ENCODE assay signal across 16 mouse cellular contexts in the genomic region with DNA sequence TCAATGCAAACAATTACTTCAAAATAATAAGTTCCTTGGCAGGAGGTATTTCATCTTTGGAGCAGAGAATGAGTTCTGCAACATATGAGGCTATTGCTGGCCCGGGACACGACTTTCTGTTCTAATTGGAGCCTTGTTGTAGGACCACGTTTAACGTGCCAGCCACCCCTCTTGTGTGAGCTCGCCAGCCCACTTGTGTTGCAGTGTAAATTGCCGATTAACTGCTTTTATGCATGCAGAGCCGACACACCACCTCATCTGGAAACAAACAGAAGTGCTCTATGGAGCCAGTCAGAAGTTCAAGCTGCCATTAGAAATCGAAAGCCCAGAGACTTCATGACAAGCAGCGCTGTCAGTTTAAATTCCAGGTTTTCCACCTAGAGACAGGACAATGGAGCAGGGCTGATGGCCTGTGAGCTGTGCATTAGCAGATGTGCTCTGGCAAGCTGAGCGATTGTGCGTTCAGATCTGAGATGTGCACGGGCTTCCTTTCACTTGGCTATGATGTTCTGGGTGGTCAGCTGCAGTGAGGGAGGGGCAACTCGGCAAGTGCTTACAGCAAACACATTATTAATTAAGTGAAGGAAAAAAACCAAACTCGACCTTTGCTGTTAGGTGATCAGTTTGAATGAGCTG.
DNase-seq lines count a peak whose midpoint lies in the region; ATAC-seq and TF ChIP-seq lines count a peak whose summit lies in the region.
"Had no signal": no experiment of that assay in that cellular context is flagged by ENCODE, and none has a peak within 500 bp of the region (broad histone marks: within the 10 kb centered on the region; RNA-seq: fewer than 3 reads in every experiment).

No protein-coding gene starts in this region.

- TF ChIP-seq CTCF in small intestine, adult 2 months (IDR thresholded peaks at IDR 0.05; ENCODE audit: extremely low read depth, insufficient read length, insufficient replicate concordance, low read depth, low read length): no peak

- H3K36me3 ChIP-seq in intestine, embryonic 14.5 days (ENCODE audit: control insufficient read depth, insufficient read depth, low read length): no peaks in the 10 kb centered on the region
- H3K36me3 ChIP-seq in intestine, embryonic 15.5 days: no peaks in the 10 kb centered on the region
- no peaks in the 10 kb centered on the region for H3K36me3 ChIP-seq in midbrain, embryonic 13.5 days
- H3K36me3 ChIP-seq in midbrain, embryonic 16.5 days (ENCODE audit: control insufficient read depth, insufficient read depth, low read length): no peaks in the 10 kb centered on the region
- H3K36me3 ChIP-seq in hindbrain, embryonic 13.5 days: no peaks in the 10 kb centered on the region
- no peaks in the 10 kb centered on the region for H3K36me3 ChIP-seq in small intestine, adult 2 months (ENCODE audit: control insufficient read depth, insufficient read depth, low read length)
- H3K36me3 ChIP-seq: G1E; liver, embryonic 13.5 days had no signal

- TF ChIP-seq POLR2A in small intestine, adult 2 months (IDR thresholded peaks at IDR 0.05; ENCODE audit: low read depth, low read length): no peak

- H3K4me2 ChIP-seq in intestine, embryonic 14.5 days (ENCODE audit: low read length): no peak overlapping the region
- no peak overlapping the region for H3K4me2 ChIP-seq in intestine, embryonic 15.5 days (replicated peaks)
- no peak overlapping the region; the same call in 1 of the 2 replicates for H3K4me2 ChIP-seq in midbrain, embryonic 13.5 days (replicated peaks)
- no peak overlapping the region for H3K4me2 ChIP-seq in midbrain, embryonic 16.5 days (ENCODE audit: low read length)
- 0 out of 2 replicates have a peak overlapping the region, but pooled peaks have one; percentile 6 for H3K4me2 ChIP-seq in hindbrain, embryonic 13.5 days
- H3K4me2 ChIP-seq: heart, embryonic 11.5 days; liver, embryonic 13.5 days had no signal

- H3K4me3 ChIP-seq in intestine, embryonic 14.5 days (ENCODE audit: low read depth, low read length): no peak overlapping the region
- H3K4me3 ChIP-seq in intestine, embryonic 15.5 days (replicated peaks): no peak overlapping the region
- no peak overlapping the region for H3K4me3 ChIP-seq in midbrain, embryonic 13.5 days (replicated peaks)
- no peak overlapping the region for H3K4me3 ChIP-seq in midbrain, embryonic 16.5 days (ENCODE audit: low read depth, low read length)
- no peak overlapping the region for H3K4me3 ChIP-seq in hindbrain, embryonic 13.5 days
- H3K4me3 ChIP-seq in small intestine, adult 2 months (ENCODE audit: low read depth, low read length): peak overlapping the region; percentile 15; the same call in 1 of the 2 replicates
- H3K4me3 ChIP-seq: liver, embryonic 13.5 days had no signal

- no peak for DNase-seq in intestine, embryonic 14.5 days (ENCODE audit: low spot score)
- DNase-seq in thymus, postnatal 36 days: no peak
- no peak for DNase-seq in left cerebral cortex, adult 18-20 months (ENCODE audit: low spot score in 2 of 2)
- DNase-seq: adrenal gland, postnatal 36 days; cerebellum, adult 11 months; kidney, postnatal 36 days; liver, embryonic 13.5 days; right cerebral cortex, postnatal 25 days; thymus, postnatal 4 days had no signal

- no peak for ATAC-seq in intestine, embryonic 14.5 days (replicated peaks; ENCODE audit: low FRiP score, low TSS enrichment, low read depth)
- ATAC-seq in intestine, embryonic 15.5 days: no peak
- ATAC-seq in midbrain, embryonic 13.5 days: no peak
- no peak for ATAC-seq in midbrain, embryonic 16.5 days
- ATAC-seq in hindbrain, embryonic 13.5 days (ENCODE audit: low FRiP score): 0 out of 2 replicates have a peak, but pooled peaks have one; percentile 44

- no peaks in the 10 kb centered on the region for H3K27me3 ChIP-seq in intestine, embryonic 14.5 days (replicated peaks; ENCODE audit: control insufficient read depth, insufficient read depth, low read length)
- no peaks in the 10 kb centered on the region for H3K27me3 ChIP-seq in intestine, embryonic 15.5 days (replicated peaks)
- no peaks in the 10 kb centered on the region for H3K27me3 ChIP-seq in midbrain, embryonic 13.5 days
- H3K27me3 ChIP-seq in midbrain, embryonic 16.5 days (ENCODE audit: control insufficient read depth, insufficient read depth, low read depth, low read length): no peaks in the 10 kb centered on the region
- no peaks in the 10 kb centered on the region for H3K27me3 ChIP-seq in hindbrain, embryonic 13.5 days
- no peaks in the 10 kb centered on the region for H3K27me3 ChIP-seq in small intestine, adult 2 months (ENCODE audit: control insufficient read depth, insufficient read depth, low read length)
- H3K27me3 ChIP-seq: liver, embryonic 13.5 days had no signal

- H3K9ac ChIP-seq in intestine, embryonic 14.5 days (ENCODE audit: low read length): no peak overlapping the region
- no peak overlapping the region for H3K9ac ChIP-seq in intestine, embryonic 15.5 days
- H3K9ac ChIP-seq in midbrain, embryonic 13.5 days (replicated peaks): 0 out of 2 replicates have a peak overlapping the region, but pooled peaks have one; percentile 39
- H3K9ac ChIP-seq in midbrain, embryonic 16.5 days (ENCODE audit: low read depth, low read length): no peak overlapping the region
- peak overlapping the region; percentile 21; the same call in 1 of the 2 replicates for H3K9ac ChIP-seq in hindbrain, embryonic 13.5 days
- H3K9ac ChIP-seq: liver, embryonic 13.5 days had no signal

- H3K9me3 ChIP-seq in intestine, embryonic 14.5 days (ENCODE audit: control insufficient read depth, low read length): no peaks in the 10 kb centered on the region
- no peaks in the 10 kb centered on the region for H3K9me3 ChIP-seq in intestine, embryonic 15.5 days
- no peaks in the 10 kb centered on the region for H3K9me3 ChIP-seq in midbrain, embryonic 13.5 days
- no peaks in the 10 kb centered on the region for H3K9me3 ChIP-seq in midbrain, embryonic 16.5 days (replicated peaks; ENCODE audit: control insufficient read depth, low read length, poor library complexity, severe bottlenecking)
- H3K9me3 ChIP-seq in hindbrain, embryonic 13.5 days: no peaks in the 10 kb centered on the region
- H3K9me3 ChIP-seq: G1E; liver, embryonic 13.5 days had no signal

- peaks cover 33% of the 10 kb centered on the region for H3K4me1 ChIP-seq in intestine, embryonic 14.5 days (replicated peaks; ENCODE audit: control insufficient read depth, insufficient read depth, low read length)
- peaks cover 27% of the 10 kb centered on the region for H3K4me1 ChIP-seq in intestine, embryonic 15.5 days (replicated peaks)
- H3K4me1 ChIP-seq in midbrain, embryonic 13.5 days (replicated peaks): peaks cover 71% of the 10 kb centered on the region
- peaks cover 54% of the 10 kb centered on the region for H3K4me1 ChIP-seq in midbrain, embryonic 16.5 days (ENCODE audit: control insufficient read depth, insufficient read depth, low read length)
- peaks cover 76% of the 10 kb centered on the region for H3K4me1 ChIP-seq in hindbrain, embryonic 13.5 days (replicated peaks)
- no peaks in the 10 kb centered on the region; the same call in 1 of the 2 replicates for H3K4me1 ChIP-seq in small intestine, adult 2 months (ENCODE audit: control insufficient read depth, insufficient read depth, insufficient read length, low read length)
- H3K4me1 ChIP-seq: liver, embryonic 13.5 days had no signal

- peak overlapping the region; percentile 13; the same call in 1 of the 2 replicates for H3K27ac ChIP-seq in intestine, embryonic 14.5 days (ENCODE audit: low read depth)
- H3K27ac ChIP-seq in intestine, embryonic 15.5 days: no peak overlapping the region
- peak overlapping the region; percentile 58 for H3K27ac ChIP-seq in midbrain, embryonic 13.5 days
- no peak overlapping the region for H3K27ac ChIP-seq in midbrain, embryonic 16.5 days (ENCODE audit: low read length)
- peak overlapping the region; percentile 74 for H3K27ac ChIP-seq in hindbrain, embryonic 13.5 days
- H3K27ac ChIP-seq in small intestine, adult 2 months (ENCODE audit: insufficient read depth, low read depth, low read length): no peak overlapping the region
- H3K27ac ChIP-seq: liver, embryonic 13.5 days had no signal

- WGBS in intestine, embryonic 14.5 days: 40% methylated on average over 14 of the region's 14 CpGs
- 43% methylated on average over 14 of the region's 14 CpGs for WGBS in intestine, embryonic 15.5 days
- WGBS in midbrain, embryonic 13.5 days: 47% methylated on average over 14 of the region's 14 CpGs
- 33% methylated on average over 14 of the region's 14 CpGs for WGBS in midbrain, embryonic 16.5 days
- WGBS in hindbrain, embryonic 13.5 days: 38% methylated on average over 14 of the region's 14 CpGs
- 55% methylated on average over 14 of the region's 14 CpGs for WGBS in small intestine, adult 2 months

Comparison
In these comparisons a context has a peak if more than half of its experiments do, and no peak if none do; other contexts are left out.
1. H3K27ac ChIP-seq: peak in intestine, embryonic 14.5 days (single experiment), midbrain, embryonic 13.5 days (single experiment) and hindbrain, embryonic 13.5 days (single experiment); none in intestine, embryonic 15.5 days (single experiment), midbrain, embryonic 16.5 days (single experiment) and small intestine, adult 2 months (single experiment).
2. H3K9ac ChIP-seq: peak in midbrain, embryonic 13.5 days (single experiment) and hindbrain, embryonic 13.5 days (single experiment); none in intestine, embryonic 14.5 days (single experiment), intestine, embryonic 15.5 days (single experiment) and midbrain, embryonic 16.5 days (single experiment).